Mouse (Mus musculus) hematopoietic stem cell, adult 5-6 weeks (primary cell): ENCODE data around the gene Lancl3. TPM values are rescaled to one million over a fixed set of nuclear protein-coding genes. Genes with fewer than 3 reads are reported as not detected.
"Not testable (repeated sequence)": the region's sequence is repeated elsewhere in the genome, so short reads cannot be mapped to it uniquely, and the experiment has no call there.

Experiments
- ATAC-seq, 2 experiments: fragments of 125-278 bp in 1 of 2; replicated peaks in 1 of 2; 2 replicates each; pipeline ENCODE4 v1.8.0; 2016 to 2017; ENCODE audit warnings: inconsistent platforms in 2 of 2, mild to moderate bottlenecking in 2 of 2, moderate number of reproducible peaks in 2 of 2, low read depth in 1 of 2, moderate TSS enrichment in 1 of 2; ENCODE audit not compliant: low FRiP score in 2 of 2, poor library complexity in 2 of 2, severe bottlenecking in 2 of 2, insufficient read depth in 1 of 2, low TSS enrichment in 1 of 2
- total RNA-seq: library from RNA; stranded (forward); fragments of 172-1452, 232-1000 nt; gene quantifications from 2 replicates; pipeline ENCODE4 v1.2.3, GENCODE M21; 2017

The Lancl3 gene
- total RNA-seq, 1 experiment from 2014 or later = 1.1 TPM

GRCm38 (mm10) chrX:9253990-9254389, 54.3 kb downstream of the Lancl3 start:
- ATAC-seq = peak; percentile 69

- ATAC-seq = no peak
Measured at GRCm38 (mm10) chrX:9254901-9255300, 55.2 kb downstream of the Lancl3 start.

DNA sequence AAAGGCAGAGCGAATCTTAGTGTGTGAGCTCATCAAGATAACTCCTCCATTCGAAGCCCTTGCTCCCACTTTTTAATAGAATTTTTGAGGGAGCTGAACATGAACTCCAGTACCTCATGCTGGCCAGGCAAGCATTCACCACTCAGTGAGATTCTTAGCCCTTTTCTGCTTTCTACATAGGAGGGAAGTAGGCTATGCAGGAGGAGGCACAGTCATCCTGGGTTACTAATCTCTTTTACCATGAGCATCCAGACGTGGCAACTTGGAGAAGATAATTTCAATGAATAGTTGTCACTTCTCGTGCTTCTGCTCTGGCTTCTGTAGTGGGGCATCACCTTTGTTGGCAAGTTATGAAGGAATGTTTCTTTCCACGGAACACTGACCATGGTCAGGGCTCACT, 57.1 kb downstream of the Lancl3 start, which contains the start of gene Gm14862:
Gm14862 (minus strand) TSS at position 134 of the 400 bp plus-strand sequence.
- no peak for ATAC-seq

- no peak for ATAC-seq
Measured at GRCm38 (mm10) chrX:9257831-9258230, 58.1 kb downstream of the Lancl3 start.

DNA sequence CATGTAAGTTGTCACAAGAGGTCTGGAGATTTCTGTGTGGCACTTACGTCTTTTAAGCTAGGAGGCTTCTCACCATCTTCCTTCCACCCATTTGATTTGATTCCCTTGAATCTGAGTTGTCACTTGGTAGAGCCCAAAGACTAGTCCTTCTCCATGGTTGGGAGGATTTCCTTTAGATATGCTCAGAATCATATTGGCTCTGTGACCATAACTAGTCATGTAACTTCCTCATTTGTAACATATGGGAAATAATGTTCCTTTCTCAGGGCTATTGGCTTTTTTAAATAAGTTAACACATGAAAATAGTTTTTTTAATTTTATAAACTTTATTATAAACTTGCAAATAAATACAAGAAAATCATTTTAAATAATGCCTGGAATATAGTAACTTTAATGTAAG, 59.6 kb downstream of the Lancl3 start:
- no peak for ATAC-seq

DNA sequence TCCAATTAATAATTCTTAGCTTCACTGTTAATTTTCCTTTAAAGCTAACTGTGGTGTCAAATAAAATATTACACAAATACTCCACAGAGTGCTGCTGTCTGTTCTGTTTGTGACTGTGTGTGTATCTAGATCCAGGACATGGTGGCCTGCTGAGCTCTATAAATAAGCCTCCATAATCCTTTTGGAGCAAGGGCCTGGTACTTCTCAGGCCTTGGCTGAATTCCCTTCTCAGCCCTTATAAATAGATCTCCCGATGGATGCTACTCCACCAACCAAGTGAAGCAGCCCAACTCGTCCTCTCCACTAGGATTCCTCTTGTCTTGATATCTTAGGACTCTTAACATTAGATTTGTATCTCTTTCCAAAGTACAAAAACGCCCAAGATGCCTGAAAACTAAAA, 71.4 kb downstream of the Lancl3 start:
- no peak for ATAC-seq

GRCm38 (mm10) chrX:9271947-9272459, 72.3 kb downstream of the Lancl3 start:
- ATAC-seq = no peak

DNA sequence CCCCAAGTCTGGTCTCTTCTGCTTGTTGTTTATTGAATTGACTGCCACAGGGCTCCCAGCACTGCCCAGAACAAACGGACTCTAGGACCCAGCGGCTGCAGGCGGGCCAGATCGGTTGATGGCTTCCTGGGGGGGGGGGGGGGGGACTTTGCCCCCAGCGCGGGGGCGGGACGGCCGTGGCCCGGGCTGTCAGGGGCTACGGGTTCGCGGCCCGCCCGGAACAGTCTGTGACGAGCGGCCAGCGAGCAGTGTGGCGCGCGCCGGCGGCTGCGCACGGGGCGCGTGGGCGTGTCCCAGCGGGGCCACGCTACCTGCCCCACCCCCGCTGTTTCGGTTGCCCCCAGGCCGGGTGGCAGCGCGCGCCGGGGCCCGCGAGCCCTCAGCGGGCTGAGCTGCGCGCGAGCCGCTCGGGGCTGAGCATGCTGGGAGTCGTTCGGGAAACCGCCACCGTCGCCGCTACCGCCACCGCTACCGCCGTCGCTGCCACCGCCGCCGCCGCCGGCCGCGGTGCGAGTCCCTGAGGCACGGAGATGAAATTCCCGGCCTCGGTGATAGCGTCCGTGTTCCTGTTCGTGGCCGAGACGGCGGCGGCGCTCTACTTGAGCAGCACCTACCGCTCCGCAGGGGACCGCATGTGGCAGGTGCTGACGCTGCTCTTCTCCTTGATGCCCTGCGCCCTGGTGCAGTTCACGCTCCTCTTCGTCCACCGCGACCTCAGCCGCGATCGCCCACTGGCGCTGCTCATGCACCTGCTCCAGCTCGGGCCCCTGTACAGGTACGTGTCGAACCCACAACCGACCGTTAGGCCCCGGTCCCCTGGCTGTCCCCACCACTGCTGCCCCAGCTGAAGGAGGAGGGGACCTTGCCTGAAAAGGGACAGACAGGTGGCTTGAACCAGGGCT, 73.0 kb downstream of the Lancl3 start, which contains the start of gene Xk:
Xk (plus strand) TSS at position 297 of the 902 bp plus-strand sequence.
- peak; percentile 61 to 69 for ATAC-seq

- peak in 1 of 2 experiments; percentile 6; a peak in 1 of 4 replicates for ATAC-seq
Measured at GRCm38 (mm10) chrX:9273377-9274002, 73.8 kb downstream of the Lancl3 start.

- ATAC-seq = no peak
Measured at GRCm38 (mm10) chrX:9274321-9274720, 74.6 kb downstream of the Lancl3 start.

GRCm38 (mm10) chrX:9283464-9283863, 83.8 kb downstream of the Lancl3 start, which contains the start of gene H2al1m:
Gene H2al1m, plus strand, starts transcription at chrX:9283764.
- not testable (repeated sequence) for ATAC-seq

GRCm38 (mm10) chrX:9293140-9293829, 93.6 kb downstream of the Lancl3 start:
- ATAC-seq = not testable (repeated sequence)

DNA sequence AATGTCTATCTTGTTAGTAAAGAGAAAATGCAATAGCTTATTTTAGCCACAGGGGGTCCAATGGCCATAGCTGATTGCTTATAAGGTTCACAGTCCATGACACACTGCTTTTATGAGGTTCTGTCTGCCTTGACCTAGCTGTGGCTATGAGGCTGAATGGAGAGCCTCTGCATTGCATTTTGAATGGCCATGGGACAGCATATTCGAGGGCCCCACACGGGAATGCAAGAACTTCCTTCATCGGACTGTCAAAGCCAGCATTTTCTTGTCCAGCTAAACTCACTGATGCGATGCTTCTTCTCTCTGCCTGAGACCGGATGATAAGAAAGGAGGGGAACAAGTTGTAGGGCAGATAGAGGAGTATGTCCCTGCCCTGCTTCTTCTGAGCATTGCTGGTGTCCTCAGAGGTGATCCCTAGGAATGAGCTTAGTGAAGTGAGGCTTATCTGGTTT, 98.7 kb downstream of the Lancl3 start:
- ATAC-seq = peak in 1 of 2 experiments; percentile 32; a peak in 1 of 4 replicates

GRCm38 (mm10) chrX:9302791-9303190, 103.1 kb downstream of the Lancl3 start:
- ATAC-seq = peak; percentile 58 to 65; a peak in 3 of 4 replicates

DNA sequence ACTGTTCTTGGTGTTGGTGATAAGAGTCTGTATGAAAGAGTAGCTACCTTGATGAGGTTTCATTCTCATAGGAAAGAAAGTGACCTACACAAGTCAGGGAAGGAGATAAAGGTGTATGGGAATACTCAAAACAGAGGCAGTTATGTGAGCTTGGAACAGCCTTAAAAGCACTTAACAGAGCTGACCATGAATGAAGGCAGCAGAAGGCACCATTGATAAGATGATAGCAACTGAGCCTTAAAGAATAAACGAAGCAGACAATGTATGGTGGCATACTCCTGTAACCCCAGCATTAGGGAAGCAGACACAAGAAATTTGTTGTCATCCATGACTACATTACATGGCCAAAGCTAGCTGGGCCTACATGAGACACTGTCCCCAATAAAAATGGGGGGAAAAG, 103.8 kb downstream of the Lancl3 start:
- ATAC-seq = no peak

DNA sequence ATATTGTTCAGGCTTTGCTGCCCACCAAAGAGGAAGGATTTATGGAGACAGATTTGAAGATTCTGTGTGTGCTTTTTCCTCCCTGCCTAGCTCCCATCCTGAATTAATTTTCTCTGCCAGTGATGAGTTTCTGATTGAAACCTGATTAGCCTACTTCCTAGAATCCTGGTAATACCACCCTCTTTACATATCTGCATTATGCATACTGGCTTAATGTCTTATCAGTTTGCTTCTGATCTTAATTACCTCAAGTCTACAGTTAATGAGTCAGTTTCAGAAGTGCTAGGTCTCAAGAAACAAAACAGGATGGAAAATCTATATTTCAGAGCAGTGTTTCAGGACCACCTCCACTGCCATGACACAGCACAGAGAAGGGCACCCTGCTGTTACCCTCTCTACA, 116.8 kb downstream of the Lancl3 start:
- ATAC-seq = not testable (repeated sequence)
